Mouse (Mus musculus): ENCODE results near the gene Abhd14a.

GRCm38 (mm10) chr9:106462430-106462800 is 14.9 kb upstream of the Abhd14a start:
- no peak for TF ChIP-seq CTCF (IDR thresholded peaks at IDR 0.05; ENCODE audit: low read depth)
- TF ChIP-seq EP300 (IDR thresholded peaks at IDR 0.05; ENCODE audit: low read depth): no peak

All from liver, postnatal 0 days (tissue).